Mouse (Mus musculus): ENCODE measurements around the gene Efemp1. TPM values are rescaled to one million over a fixed set of nuclear protein-coding genes. Genes with fewer than 3 reads are reported as not detected.

Efemp1 gene
- total RNA-seq, 2 experiments from 2014 or later = 5.6 to 5.7 TPM

- intact Hi-C loops (cut with DNase I) = no loop called here
- DNase-seq (ENCODE audit: low spot score in 2 of 2) = no peak
Observed at GRCm38 (mm10) chr11:28908908-28909545, 56.0 kb downstream of the Efemp1 start.

GRCm38 (mm10) chr11:28912469-28913138 is 59.6 kb downstream of the Efemp1 start:
- no peak for DNase-seq (ENCODE audit: low spot score in 2 of 2)
- intact Hi-C loops (cut with DNase I) = no loop called here

GRCm38 (mm10) chr11:28934449-28934848 is 81.4 kb downstream of the Efemp1 start:
- intact Hi-C loops (cut with DNase I) = no loop called here
- no peak for DNase-seq (ENCODE audit: low spot score in 2 of 2)

DNA sequence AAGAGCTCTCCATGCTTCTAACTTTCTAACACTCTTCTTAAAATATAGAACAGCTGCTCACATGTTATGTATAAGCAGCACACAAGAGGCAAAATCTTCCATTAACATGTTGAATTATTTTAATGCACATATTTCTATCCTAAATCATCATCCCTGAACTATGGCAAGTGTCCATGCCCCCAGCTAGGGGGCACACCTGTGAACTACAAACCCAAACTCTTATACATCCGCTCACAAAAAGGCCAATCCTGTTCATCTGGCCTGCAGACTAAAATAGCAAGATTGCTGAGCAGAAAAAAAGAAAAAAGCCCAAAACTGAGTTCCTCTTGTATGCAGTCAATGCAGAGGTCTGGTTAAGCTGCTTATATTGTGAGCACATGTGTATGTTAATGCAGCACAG is 86.6 kb downstream of the Efemp1 start:
- no peak for DNase-seq (ENCODE audit: low spot score in 2 of 2)
- intact Hi-C loops (cut with DNase I) = no loop called here

DNA sequence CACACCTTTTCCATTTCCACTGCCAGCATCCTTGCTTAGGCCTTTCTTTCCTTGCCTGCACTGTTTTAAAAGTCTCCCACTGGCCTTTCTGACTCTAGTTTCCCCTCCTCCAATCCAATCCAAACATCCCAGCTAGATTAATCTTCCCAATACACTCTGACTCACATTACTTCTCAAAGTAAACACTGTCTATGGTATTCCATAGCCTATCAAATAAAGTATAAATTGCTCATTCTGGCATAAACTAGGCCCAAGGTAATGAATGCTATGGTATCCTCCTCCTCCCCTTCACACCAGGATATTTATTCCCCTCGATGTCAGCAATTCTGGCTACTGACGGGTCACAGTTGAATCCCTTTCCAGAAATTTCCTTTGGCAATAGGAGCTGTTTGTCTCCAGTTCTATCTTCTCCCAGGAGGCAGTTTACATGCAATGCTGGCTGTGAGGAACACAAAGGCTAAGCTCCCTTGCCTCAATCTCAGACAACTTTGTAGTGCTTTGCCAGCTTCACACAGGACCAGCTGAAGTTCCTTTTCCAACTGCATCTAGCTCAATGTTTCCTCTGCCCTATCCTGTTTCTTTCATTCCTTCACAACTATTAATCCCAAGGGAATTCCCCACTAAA is 98.7 kb downstream of the Efemp1 start:
- DNase-seq (ENCODE audit: low spot score in 2 of 2) = no peak
- intact Hi-C loops (cut with DNase I) = no loop called here

GRCm38 (mm10) chr11:28954673-28955304 is 101.8 kb downstream of the Efemp1 start:
- DNase-seq (ENCODE audit: low spot score in 2 of 2) = peak in 1 of 2 experiments; percentile 4
- intact Hi-C loops (cut with DNase I) = no loop called here

DNA sequence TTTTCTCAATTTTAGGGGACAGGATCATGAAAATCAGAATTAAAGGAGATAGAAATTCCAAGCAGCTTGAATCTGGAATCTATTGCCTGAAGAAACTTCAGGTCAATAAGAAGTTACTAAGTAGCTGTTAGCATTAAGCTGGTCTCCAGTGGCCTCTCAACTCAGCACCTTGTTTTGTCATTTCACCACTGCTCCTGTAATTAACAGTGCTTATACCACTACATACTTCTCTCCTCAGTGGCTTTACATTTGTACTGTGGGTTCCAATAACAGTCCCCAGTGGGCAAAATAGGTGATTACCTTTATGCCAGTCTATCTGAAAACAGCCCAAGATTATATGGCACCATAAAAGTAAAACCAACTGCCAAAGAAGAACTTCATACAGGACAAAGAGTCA is 102.3 kb downstream of the Efemp1 start:
- intact Hi-C loops (cut with DNase I) = no loop called here
- DNase-seq (ENCODE audit: low spot score in 2 of 2) = no peak

GRCm38 (mm10) chr11:28961381-28961780 is 108.4 kb downstream of the Efemp1 start:
- intact Hi-C loops (cut with DNase I) = no loop called here
- DNase-seq (ENCODE audit: low spot score in 2 of 2) = no peak
